Mouse (Mus musculus): Measurements from ENCODE around the gene Ddx17.

GRCm38 (mm10) chr15:79525979-79526768 is 20.4 kb downstream of the Ddx17 start:
- TF ChIP-seq CHD2 (IDR thresholded peaks at IDR 0.05; ENCODE audit: low read length) (no peak), ZC3H11A (IDR thresholded peaks at IDR 0.05; ENCODE audit: low read depth, low read length) (no peak), POLR2A (IDR thresholded peaks at IDR 0.05; ENCODE audit: low read depth, low read length) (no peak; the same call in 1 of the 2 replicates), MAFK (IDR thresholded peaks at IDR 0.05; ENCODE audit: insufficient replicate concordance, low read length) (no peak), TCF12 (IDR thresholded peaks at IDR 0.05; ENCODE audit: low read depth, low read length) (no peak)

Measured in CH12.LX (cell line).